Mouse (Mus musculus): ENCODE data around the gene Wdr20. TPM values are rescaled to one million over a fixed set of nuclear protein-coding genes. Genes with fewer than 3 reads are reported as not detected.

Gene Wdr20
- polyA plus RNA-seq, 2 experiments from 2014 or later, result 24.7 to 31.4 TPM

DNA sequence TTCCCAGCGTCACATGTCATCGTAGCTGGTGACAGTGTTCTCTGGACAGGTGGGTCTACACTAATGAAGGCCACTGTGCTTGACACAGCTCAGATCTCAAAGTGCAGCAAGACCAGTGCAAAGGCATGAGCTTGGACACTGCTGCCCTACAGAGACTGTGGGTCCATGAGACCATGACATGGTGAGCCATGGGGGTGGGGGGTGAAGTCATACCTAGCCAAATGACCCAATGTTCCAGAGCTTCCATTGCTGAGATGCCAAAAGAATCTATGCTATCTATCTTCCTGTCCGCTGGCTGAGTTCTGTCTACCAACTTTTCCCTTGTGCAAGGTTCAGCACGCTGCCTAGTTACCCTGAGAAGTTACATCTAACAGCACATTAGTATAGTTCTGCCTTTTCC, 91.2 kb downstream of the Wdr20 start:
- no peak for ATAC-seq

DNA sequence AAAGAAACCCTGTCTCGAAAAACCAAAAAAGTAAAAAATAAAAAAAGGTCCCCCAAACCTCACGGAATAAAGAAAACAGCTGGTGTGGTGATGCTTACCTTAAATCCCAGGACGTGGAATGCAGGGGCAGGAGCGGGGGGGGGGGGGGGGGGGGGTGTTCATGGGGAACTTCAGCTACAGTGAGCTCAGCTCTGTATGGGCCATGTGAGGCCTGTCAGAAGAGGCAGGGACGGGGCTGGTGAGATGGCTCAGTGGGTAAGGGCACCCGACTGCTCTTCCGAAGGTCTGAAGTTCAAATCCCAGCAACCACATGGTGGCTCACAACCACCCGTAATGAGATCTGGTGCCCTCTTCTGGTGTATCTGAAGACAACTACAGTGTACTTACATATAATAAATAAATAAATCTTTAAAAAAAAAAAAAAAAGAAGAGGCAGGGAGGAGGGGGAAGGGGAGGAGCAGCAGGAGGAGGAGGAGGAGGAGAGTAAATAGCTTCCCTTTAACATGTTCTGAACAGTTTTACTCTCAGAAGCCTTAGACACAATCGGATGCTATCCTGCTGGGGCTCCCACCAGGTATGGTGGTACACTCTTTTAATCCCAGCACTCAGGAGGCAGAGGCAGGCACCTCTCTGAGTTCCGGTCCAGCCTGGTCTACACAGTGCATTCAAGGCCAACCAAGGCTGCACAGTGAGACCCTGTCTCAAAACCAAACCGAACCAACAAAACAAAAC, 92.7 kb downstream of the Wdr20 start:
- no peak for ATAC-seq

DNA sequence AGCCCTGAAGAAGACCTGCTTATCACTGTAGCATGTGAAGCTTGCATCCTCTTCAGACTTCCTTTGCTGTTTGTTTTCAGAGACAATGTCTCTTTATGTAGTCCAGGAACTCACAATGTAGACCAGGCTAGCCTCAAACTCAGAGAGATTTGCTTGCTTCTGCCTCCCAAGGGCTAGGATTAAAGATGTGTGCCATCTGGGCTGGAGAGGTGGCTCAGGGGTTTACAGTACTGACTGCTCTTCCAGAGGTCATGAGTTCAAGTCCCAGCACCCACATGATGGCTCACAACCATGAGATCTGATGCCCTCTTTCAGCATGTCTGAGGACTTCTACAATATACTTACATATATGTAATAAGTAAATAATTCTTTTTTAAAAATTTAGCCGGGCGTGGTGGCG, 97.4 kb downstream of the Wdr20 start:
- no peak for ATAC-seq

DNA sequence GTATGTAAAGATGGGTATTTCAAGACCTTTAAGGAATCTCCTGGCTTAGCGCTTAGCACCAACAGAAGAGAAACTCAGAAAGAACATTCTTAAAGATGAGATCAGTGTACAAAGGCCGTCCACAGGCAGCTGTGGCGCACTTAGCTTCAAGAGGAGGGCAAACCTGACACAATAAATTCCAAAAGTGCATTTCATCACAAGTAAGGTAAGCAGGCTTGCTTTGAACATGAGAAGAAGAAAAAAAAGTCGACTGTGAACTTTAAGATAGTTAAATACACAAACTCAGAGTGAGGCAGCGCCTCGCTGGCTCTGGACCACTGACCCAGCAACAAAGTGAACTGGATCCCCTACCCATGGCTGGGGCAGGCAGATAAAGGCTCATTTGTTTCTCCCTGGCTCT, 99.0 kb downstream of the Wdr20 start:
- ATAC-seq, result no peak

DNA sequence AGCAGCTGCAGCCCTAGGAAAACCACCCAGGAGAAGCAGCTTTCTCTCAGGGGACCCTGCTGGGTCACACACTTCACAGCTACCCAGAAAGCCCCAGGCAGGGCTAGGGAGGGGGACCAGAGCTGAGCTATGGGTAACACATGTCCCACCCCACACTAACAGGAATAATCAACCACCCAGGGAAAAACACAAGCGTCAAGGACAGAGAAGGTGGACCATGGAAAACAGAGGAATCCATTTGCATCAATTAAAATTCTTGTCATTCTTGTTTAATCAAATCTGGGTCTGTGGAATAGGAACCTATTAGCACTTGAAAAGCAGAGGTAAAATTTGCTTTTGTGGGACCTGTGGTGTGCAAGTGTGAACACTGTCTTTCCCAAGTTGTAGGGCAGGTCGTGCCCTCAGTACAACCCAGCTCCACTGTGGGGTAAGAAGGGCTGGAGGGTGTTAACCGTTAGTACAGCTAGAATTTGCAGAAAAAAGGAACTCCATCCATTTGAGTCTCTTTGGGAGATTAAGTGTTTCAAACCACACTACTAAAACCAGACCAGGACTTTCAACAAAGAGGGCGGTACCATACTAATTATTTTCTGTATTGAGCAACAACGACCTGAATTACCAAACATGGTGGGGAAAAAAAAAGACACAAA, 99.6 kb downstream of the Wdr20 start:
- ATAC-seq, result no peak

DNA sequence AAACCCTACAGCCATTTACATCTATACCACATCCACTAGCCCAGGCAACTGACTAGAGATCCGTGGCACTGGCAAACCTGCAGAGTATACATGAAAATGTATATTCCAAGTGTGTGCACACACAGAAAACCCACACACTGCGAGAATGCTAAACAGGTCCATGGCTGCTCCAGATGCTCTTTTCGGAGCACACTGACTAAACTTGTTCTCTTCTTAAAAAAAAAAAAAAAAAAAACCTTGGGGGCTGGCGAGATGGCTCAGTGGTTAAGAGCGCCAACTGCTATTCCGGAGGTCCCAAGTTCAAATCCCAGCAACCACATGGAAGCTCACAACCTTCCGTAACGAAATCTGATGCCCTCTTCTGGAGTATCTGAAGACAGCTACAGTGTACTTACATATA, 100.1 kb downstream of the Wdr20 start:
- ATAC-seq, result no peak

DNA sequence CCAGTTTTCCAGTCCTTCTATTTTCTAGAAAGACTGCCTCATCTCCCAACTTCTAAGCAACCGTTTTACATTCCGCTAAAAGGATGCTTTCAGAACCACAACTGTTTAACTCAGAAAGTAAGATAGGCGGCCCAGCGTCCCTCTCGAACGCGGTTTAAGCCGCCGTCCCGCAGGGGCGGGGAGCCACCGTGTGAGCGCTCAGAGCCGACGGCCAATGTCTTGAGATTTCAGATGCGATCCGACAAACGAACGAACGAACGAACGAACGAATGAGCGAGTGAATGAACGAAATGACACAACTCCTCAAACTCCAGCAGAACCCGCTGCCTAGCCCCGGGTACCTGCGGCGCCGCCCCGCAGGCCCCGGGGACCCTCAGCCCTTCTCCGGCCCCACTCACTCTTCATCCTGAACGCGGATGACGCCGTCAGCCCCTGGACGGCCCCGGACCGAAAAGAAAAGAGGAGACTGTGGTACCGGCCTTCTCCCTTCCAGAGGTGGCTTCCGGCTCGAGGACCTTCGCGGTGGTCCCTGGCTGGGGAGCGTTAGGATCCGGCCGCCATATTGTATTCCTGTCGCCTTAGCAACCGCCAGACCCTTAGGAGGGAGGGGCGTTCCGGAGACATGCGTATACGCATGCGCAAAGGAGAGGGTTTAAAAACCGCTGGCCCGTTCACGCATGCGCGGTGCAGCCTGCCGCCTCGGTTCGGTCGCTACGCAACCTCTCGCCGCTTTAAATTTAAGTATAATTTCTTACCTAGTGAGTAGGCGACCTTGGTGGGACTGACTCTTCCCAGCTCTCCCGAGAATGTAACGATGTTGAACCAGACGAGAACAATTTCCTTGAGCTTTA, 102.8 kb downstream of the Wdr20 start, which contains the start of gene Mok:
Mok (minus strand) TSS at position 592 of the 851 bp plus-strand sequence.
- ATAC-seq, result peak; percentile 65

DNA sequence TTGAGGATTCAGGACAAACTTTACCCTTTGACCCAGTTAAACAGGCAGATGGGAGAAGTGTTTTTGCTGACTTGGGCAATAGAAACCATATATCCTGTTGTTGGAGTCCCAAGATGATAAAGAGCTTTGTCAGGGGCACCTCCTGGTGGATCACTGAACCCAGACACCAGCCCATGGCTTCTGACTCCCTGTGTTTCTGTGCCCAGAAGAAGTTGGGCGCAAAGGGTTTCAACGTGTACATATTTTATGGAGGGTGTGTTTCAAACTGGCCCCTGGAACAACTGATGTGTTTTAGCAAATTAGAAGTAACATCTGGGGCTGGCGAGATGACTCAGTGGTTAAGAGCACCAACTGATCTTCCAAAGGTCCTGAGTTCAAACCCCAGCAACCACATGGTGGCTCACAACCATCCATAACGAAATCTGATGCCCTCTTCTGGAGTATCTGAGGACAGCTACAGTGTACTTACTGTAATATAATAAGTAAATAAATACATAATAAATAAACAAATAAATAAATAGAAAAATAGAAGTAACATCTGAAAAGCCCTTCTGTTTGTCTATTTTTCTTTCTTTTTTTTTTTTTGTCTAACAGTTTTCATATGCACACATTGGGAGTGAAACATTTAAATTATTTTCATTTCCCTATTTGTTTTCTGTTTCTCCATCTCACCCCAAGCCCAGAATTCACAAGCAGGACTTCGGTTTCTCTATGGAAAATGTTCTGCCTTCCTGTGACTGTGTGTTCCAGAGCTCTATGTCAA, 104.2 kb downstream of the Wdr20 start:
- no peak for ATAC-seq

DNA sequence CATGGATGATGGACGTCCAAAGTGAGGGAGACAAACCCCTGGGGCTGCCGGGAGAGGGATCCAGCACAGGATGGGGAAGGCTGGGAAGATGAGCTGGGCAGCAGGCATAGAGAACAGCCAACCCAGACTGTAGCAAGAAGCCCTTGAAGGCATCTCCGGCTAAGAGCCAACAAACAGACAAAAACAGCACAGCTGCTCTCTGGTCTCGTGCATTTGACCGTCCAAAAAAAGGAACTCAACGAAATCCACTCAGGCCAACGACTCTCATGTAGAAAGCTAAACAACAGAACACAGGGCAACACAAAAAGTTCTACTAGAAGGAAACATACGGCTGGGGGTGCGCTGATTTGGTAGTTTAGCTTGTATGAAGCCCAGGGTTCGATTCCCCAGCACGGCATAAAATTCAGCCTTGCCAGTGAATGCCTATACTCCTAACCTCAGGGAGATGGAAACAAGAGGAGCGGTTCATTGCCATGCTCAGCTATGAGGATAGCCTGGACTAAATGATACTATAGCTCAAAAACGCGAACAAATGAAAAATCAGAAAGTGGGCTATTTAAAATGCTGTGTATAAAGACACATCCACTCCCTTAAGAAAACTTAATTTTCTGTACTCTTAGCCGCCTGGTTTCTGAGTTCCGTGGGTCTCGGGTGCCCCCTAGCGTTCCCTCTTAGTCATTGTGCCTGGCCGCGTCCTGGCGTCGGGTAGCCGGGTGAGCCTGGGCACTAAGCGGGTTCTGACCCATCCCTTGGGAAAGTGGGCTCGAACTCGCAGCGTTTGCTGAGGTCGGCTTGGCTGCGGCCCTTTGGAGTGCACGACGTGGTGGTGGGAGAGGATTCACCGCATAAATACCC, 105.7 kb downstream of the Wdr20 start:
- peak; percentile 64 for ATAC-seq

DNA sequence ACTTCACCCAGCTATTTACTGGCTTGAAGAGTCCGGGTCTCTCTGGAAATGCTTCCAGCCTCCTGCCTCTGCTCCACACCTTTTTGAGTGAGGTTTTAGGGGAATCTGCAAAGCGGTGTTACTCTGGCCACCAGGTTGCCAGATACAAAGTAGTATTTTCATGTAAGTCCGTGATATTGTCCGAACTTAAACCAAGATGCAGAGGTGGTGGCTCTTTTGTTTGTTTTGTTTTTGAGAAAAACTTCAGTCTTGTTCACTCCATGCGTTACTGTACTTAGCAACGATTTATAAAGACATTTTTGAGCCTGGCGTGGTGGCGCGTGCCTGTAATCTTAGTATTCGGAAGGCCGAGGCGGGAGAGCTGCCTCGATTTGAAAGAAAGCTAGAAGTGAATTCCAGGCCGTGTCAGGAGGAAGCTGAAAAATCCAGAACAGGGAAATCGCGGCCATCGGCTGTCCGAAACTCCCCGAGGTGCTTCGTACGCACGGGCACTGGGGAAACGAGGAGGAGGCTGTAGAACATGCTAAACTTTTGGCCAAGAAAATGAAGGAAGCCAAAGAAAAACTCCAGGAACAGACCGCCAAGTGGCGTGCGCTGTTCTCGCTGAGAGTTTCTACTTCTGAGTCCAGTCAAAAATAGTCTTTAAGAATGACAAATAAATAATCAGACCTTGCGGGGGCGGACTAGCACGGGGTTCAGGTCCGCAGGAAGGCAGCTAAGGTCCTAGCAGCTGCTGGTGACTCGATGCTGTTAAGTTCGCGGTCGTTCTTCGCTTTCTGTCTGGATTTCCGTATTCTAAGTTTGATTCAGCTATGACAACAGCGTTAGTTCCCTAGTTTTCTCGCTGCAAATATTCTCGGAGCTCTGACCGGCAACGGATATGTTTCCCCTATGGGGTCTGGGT, 106.7 kb downstream of the Wdr20 start:
- no peak for ATAC-seq

DNA sequence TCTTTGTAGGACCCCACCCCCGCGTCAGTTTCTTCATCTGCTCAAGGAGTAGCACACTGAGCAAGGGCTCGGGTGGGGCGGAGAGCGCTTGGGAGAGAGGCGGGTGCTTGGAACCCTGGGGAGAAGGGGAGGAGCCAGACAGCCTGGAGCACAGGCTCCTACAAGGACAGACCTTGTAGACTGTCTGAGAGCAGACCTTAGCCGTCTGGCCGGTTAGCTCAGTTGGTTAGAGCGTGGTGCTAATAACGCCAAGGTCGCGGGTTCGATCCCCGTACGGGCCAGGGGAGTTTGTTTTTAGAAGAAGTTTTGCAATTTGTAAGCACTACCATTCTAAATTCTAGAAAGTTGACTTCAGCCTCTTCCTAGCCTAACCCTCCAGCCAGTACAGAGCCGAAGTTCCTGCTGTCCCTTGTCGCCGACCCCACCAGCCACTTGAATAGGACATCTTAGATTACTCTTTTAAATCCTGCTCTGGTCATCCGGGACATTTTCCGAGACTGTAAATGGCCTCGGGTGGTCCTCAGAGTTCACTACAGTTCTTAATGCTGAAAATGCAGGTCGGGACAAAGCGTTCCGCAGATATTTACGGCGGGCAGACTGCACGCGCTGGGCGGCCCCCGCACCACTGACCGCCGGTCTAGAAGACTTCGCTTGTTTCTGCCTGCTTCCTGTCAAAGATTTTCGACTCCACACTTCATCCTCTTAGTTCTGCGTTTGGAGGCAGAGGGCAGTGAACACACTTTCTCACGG, 107.6 kb downstream of the Wdr20 start:
- ATAC-seq, result no peak

DNA sequence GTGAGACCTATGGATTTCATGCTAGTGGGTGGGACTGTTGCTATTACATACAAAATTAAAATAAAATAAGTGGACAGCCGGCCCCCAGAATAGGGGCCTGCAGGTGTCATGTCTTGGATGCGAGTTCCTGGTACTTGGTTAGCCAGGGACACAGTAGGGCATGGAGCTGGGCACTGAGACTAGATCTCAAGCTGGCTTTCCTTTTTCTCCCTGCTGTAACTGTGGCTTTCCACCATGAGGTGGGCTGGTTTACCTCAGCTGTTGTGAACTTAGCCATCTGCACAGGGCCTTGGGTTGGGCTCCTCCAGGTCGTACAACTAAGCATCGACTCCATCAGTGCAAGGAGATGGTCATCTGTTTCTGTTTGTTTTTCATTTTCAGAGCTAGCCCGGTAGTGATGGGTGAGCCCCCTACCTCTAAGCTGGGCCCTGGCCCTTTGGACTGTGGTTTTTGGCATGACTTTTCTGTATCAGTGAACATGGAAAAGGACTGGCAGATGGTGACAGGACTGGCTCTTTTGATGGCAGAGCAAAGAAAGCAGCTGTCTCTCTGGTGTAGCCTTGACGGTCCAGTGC, 108.5 kb downstream of the Wdr20 start:
- no peak for ATAC-seq

DNA sequence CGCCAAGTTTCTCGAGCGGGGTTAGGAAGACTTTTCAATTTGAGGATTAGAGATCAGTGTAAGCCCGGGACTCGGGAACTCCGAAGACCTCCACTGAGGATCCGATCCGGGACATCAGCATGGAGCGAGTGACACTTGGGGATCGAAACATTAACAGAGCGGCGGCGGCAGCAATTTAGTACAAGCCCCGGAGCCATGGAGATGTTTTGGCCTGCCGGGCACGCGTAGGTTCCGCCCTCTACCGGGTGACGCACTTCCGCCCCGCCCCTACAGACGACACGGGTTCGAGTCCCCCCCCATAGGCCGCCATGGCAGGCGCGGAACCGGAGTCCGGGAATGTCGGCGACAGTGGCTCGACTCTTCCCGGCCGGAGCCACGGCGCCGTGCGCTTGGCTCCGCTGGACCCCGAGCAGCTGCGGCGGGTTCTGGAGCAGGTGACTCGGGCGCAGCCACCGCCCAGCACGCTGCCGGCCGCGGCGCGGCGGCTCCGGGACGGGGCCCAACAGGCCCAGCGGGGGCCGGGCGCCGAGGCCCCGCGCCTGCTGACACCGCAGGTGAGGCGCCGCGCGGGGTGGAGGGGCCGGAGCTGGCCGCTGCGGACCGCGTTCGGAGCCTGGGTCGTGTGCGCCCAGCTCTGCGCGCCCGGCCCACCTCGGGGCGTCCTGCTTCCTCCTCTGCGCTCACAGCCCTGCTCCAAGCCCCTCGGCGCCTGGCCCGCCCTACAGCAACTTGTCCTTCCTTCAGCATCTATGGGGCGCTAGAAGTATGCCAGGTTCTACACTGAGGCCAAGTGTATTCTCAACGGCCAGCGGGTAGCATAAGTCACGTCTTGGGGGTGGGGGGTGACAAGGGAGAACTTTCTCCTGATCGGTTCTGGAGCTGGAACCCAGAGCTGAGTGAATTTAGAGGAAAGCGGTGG, 112.5 kb downstream of the Wdr20 start, which contains the start of gene Zfp839:
Zfp839 (plus strand) TSS at position 244 of the 919 bp plus-strand sequence.
- peak; percentile 53 for ATAC-seq

DNA sequence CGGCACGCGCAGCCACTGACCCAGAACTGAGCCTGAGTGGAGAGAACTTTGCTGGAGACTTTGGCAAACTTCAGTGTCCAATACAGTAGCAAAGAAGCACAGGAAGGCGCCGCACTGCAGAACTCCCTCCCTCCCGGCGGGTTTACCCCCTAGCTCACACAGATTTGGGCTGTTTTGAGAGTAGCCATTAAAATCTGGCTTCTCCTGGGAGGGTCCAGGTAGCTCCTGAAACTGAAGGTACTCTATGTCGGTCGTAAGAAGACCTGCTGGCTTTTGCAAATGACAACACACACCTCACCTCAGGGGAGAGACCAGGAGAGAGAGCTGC, 113.1 kb downstream of the Wdr20 start:
- no peak for ATAC-seq

DNA sequence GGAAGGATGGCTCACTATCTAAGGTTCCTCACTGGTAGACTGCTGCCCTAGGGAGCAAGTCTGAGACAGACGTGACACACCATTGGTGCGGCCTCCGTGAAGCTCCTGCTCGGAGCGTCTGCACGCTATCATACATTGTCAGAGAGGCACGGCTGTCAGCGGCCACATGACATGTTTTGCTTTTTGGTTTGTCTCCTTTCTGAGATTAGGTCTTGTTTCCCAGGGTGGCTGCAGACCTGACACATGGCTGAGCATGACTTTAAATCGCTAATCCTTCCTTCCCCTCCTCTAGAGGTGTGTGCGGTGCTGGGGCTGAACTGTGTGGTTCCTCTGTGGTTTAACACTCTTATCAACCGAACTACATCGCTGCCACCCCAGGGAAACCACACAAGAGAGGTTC, 113.7 kb downstream of the Wdr20 start:
- ATAC-seq, result peak; percentile 10

DNA sequence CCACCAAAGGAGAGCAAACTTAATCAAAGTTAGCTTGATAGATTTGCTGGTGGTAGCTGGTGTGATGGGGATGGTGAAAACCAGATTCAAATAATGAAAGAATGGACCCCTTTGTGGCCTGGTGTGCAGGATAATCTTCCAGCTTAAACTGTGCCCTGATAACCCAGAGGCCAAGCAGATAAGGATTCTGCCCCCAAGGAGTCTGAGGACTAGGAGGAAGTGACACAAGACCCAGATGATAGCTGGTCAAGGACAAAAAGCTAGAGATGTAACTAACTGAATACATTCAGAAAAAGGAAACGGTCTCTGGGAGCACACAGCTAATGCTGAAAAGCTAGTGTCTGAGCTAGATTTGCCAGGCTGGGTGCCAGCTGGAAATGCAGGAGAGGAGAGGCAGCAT, 114.2 kb downstream of the Wdr20 start:
- no peak for ATAC-seq
